Mouse (Mus musculus) MEL (cell line): ENCODE measurements around the gene Spats2. TPM values are rescaled to one million over a fixed set of nuclear protein-coding genes. Genes with fewer than 3 reads are reported as not detected.
A peak's percentile ranks its signal among the peaks of the same experiment; 100 is the strongest.

Experiments
- DNase-seq: peaks from one replicate; pipeline ENCODE4 v3.0.0; 2011; ENCODE audit warnings: low read depth, low spot score
- H3K27ac ChIP-seq: 2 replicates; pipeline ENCODE4 v1.5.1; 2012; ENCODE audit warnings: low read depth, mild to moderate bottlenecking, control low read depth, low read length, moderate library complexity; ENCODE audit not compliant: control insufficient read depth
- H3K27me3 ChIP-seq, 2 experiments: fragments of 150-350 bp in 1 of 2; sonication (generic) in 1 of 2; 2 replicates each; pipeline ENCODE4 v1.6.1; 2012; ENCODE audit warnings: low read length in 2 of 2, mild to moderate bottlenecking in 2 of 2, improper control_type of control experiment in 1 of 2, moderate library complexity in 1 of 2; ENCODE audit not compliant: insufficient read depth in 2 of 2, control insufficient read depth in 1 of 2
- H3K36me3 ChIP-seq, 2 experiments: 2 replicates each; pipeline ENCODE4 v1.6.1; 2012 to 2014; ENCODE audit warnings: low read length in 2 of 2, improper control_type of control experiment in 1 of 2, inconsistent platforms in 1 of 2, mild to moderate bottlenecking in 1 of 2; ENCODE audit not compliant: insufficient read depth in 2 of 2, control insufficient read depth in 1 of 2
- H3K4me1 ChIP-seq, 2 experiments: fragments of 150-350 bp in 1 of 2; sonication (generic) in 1 of 2; 2 replicates each; pipeline ENCODE4 v1.6.1; 2012; ENCODE audit warnings: low read length in 2 of 2, improper control_type of control experiment in 1 of 2, mild to moderate bottlenecking in 1 of 2; ENCODE audit not compliant: insufficient read depth in 2 of 2, control insufficient read depth in 1 of 2
- H3K4me3 ChIP-seq, 2 experiments: fragments of 150-350 bp in 1 of 2; sonication (generic) in 1 of 2; 2 replicates each; pipeline ENCODE4 v1.5.1; 2012; ENCODE audit warnings: low read depth in 2 of 2, low read length in 2 of 2, mild to moderate bottlenecking in 2 of 2, moderate library complexity in 2 of 2, control low read depth in 1 of 2, improper control_type of control experiment in 1 of 2; ENCODE audit not compliant: control insufficient read depth in 1 of 2, insufficient read depth in 1 of 2
- H3K79me2 ChIP-seq: 2 replicates; pipeline ENCODE4 v1.6.1; 2012; ENCODE audit warnings: mild to moderate bottlenecking, low read length, moderate library complexity; ENCODE audit not compliant: control insufficient read depth, poor library complexity, insufficient read depth
- H3K9ac ChIP-seq: 2 replicates; pipeline ENCODE4 v1.6.1; 2012; ENCODE audit warnings: low read depth, mild to moderate bottlenecking, control low read depth, low read length, moderate library complexity; ENCODE audit not compliant: control insufficient read depth, poor library complexity, severe bottlenecking
- H3K9me3 ChIP-seq: fragments of 150-350 bp; sonication (generic); replicated peaks from 2 replicates; pipeline ENCODE4 v1.6.1; 2012; ENCODE audit warnings: mild to moderate bottlenecking, low read length, improper control_type of control experiment, moderate library complexity; ENCODE audit not compliant: insufficient read depth
- BHLHE40 ChIP-seq: IDR thresholded peaks from 2 replicates; pipeline ENCODE4 v1.6.1; 2012; ENCODE audit warnings: low read depth, mild to moderate bottlenecking, inconsistent platforms, low read length, improper control_type of control experiment, borderline replicate concordance
- CHD1 ChIP-seq: IDR thresholded peaks from 2 replicates; pipeline ENCODE4 v1.6.1; 2012; ENCODE audit warnings: low read depth, mild to moderate bottlenecking, inconsistent platforms, low read length, improper control_type of control experiment
- CHD2 ChIP-seq: IDR thresholded peaks from 2 replicates; pipeline ENCODE4 v1.6.1; 2011; ENCODE audit warnings: low read length, improper control_type of control experiment
- E2F4 ChIP-seq: IDR thresholded peaks from 2 replicates; pipeline ENCODE4 v1.6.1; 2011; ENCODE audit warnings: low read depth, low read length, improper control_type of control experiment, borderline replicate concordance
- ELF1 ChIP-seq: IDR thresholded peaks from 2 replicates; pipeline ENCODE4 v1.6.1; 2014; ENCODE audit warnings: low read depth, mild to moderate bottlenecking, inconsistent platforms, low read length, improper control_type of control experiment, moderate library complexity
- EP300 ChIP-seq, 2 experiments: IDR thresholded peaks; 2 replicates each; pipeline ENCODE4 v1.6.1; 2011; ENCODE audit warnings: improper control_type of control experiment in 2 of 2, low read length in 2 of 2, low read depth in 1 of 2, mild to moderate bottlenecking in 1 of 2
- ETS1 ChIP-seq: IDR thresholded peaks from 2 replicates; pipeline ENCODE4 v1.6.1; 2012; ENCODE audit warnings: low read depth, mild to moderate bottlenecking, inconsistent platforms, low read length, improper control_type of control experiment, moderate library complexity
- JUND ChIP-seq: IDR thresholded peaks from 2 replicates; pipeline ENCODE4 v1.6.1; 2011; ENCODE audit warnings: low read depth, mild to moderate bottlenecking, improper control_type of control experiment, low read length
- KAT2A ChIP-seq: conservative IDR thresholded peaks from 2 replicates; pipeline ENCODE4 v1.6.1; 2012; ENCODE audit warnings: low read depth, low read length, improper control_type of control experiment, inconsistent platforms
- MAFK ChIP-seq: IDR thresholded peaks from 2 replicates; pipeline ENCODE4 v1.6.1; 2011; ENCODE audit warnings: low read depth, mild to moderate bottlenecking, low read length, improper control_type of control experiment, borderline replicate concordance
- MAZ ChIP-seq: IDR thresholded peaks from 2 replicates; pipeline ENCODE4 v1.6.1; 2012; ENCODE audit warnings: low read depth, mild to moderate bottlenecking, inconsistent platforms, low read length, improper control_type of control experiment
- MEF2A ChIP-seq: IDR thresholded peaks from 2 replicates; pipeline ENCODE4 v1.6.1; 2014; ENCODE audit warnings: low read depth, mild to moderate bottlenecking, inconsistent platforms, low read length, improper control_type of control experiment; ENCODE audit not compliant: poor library complexity, insufficient replicate concordance, severe bottlenecking; ENCODE audit errors: extremely low read depth
- MYB ChIP-seq: IDR thresholded peaks from 2 replicates; pipeline ENCODE4 v1.6.1; 2011; ENCODE audit warnings: mild to moderate bottlenecking, low read depth, low read length, improper control_type of control experiment
- MYC ChIP-seq: IDR thresholded peaks from 2 replicates; pipeline ENCODE4 v1.6.1; 2011; ENCODE audit warnings: low read depth, mild to moderate bottlenecking, low read length, improper control_type of control experiment, moderate library complexity
- NELFE ChIP-seq: IDR thresholded peaks from 2 replicates; pipeline ENCODE4 v1.6.1; 2011; ENCODE audit warnings: low read depth, low read length, improper control_type of control experiment
- NRF1 ChIP-seq: IDR thresholded peaks from 2 replicates; pipeline ENCODE4 v1.6.1; 2014; ENCODE audit warnings: low read depth, mild to moderate bottlenecking, inconsistent platforms, low read length, improper control_type of control experiment, moderate library complexity; ENCODE audit not compliant: poor library complexity, insufficient read depth, severe bottlenecking
- POLR2A ChIP-seq, 2 experiments: IDR thresholded peaks; 2 replicates each; pipeline ENCODE4 v1.6.1; 2011 to 2012; ENCODE audit warnings: low read length in 2 of 2, mild to moderate bottlenecking in 2 of 2, control low read depth in 1 of 2, improper control_type of control experiment in 1 of 2, low read depth in 1 of 2, moderate library complexity in 1 of 2; ENCODE audit not compliant: control insufficient read depth in 1 of 2, insufficient read depth in 1 of 2, poor library complexity in 1 of 2
- POLR2AphosphoS2 ChIP-seq: IDR thresholded peaks from 2 replicates; pipeline ENCODE4 v1.6.1; 2011; ENCODE audit warnings: low read length, improper control_type of control experiment
- POLR2AphosphoS5 ChIP-seq: IDR thresholded peaks from 2 replicates; pipeline ENCODE4 v1.6.1; 2012; ENCODE audit warnings: low read depth, borderline replicate concordance, mild to moderate bottlenecking, inconsistent platforms, low read length, moderate library complexity, mixed read lengths
- RAD21 ChIP-seq: IDR thresholded peaks from 2 replicates; pipeline ENCODE4 v1.6.1; 2011; ENCODE audit warnings: mild to moderate bottlenecking, low read depth, low read length, improper control_type of control experiment
- RCOR1 ChIP-seq: IDR thresholded peaks from 2 replicates; pipeline ENCODE4 v1.6.1; 2012; ENCODE audit warnings: low read depth, mild to moderate bottlenecking, inconsistent platforms, low read length, improper control_type of control experiment
- TBP ChIP-seq: IDR thresholded peaks from 2 replicates; pipeline ENCODE4 v1.8.0; 2011; ENCODE audit warnings: low read depth, low read length, improper control_type of control experiment
- UBTF ChIP-seq: IDR thresholded peaks from 2 replicates; pipeline ENCODE4 v1.6.1; 2012; ENCODE audit warnings: low read depth, mild to moderate bottlenecking, inconsistent platforms, low read length, improper control_type of control experiment, moderate library complexity, borderline replicate concordance; ENCODE audit not compliant: insufficient read depth
- USF1 ChIP-seq: IDR thresholded peaks from 2 replicates; pipeline ENCODE4 v1.6.1; 2014; ENCODE audit warnings: low read depth, mild to moderate bottlenecking, inconsistent platforms, low read length, improper control_type of control experiment, moderate library complexity
- USF2 ChIP-seq, 2 experiments: IDR thresholded peaks; 2 replicates each; pipeline ENCODE4 v1.6.1; 2011 to 2012; ENCODE audit warnings: improper control_type of control experiment in 2 of 2, low read length in 2 of 2, borderline replicate concordance in 1 of 2, inconsistent platforms in 1 of 2, low read depth in 1 of 2, mild to moderate bottlenecking in 1 of 2; ENCODE audit not compliant: insufficient read depth in 1 of 2
- ZC3H11A ChIP-seq: IDR thresholded peaks from 2 replicates; pipeline ENCODE4 v1.6.1; 2012; ENCODE audit warnings: low read depth, mild to moderate bottlenecking, inconsistent platforms, low read length, improper control_type of control experiment
- ZNF384 ChIP-seq: IDR thresholded peaks from 2 replicates; pipeline ENCODE4 v1.6.1; 2012; ENCODE audit warnings: low read depth, mild to moderate bottlenecking, inconsistent platforms, low read length, improper control_type of control experiment
- polyA plus RNA-seq, 2 experiments: library from polyadenylated mRNA; stranded (reverse) in 1 of 2; unstranded in 1 of 2; fragments of >175 nt in 1 of 2; fragments of >200 nt in 1 of 2; gene quantifications; 2 replicates each; pipeline versions ENCODE4 v1.2.1 to v1.2.4; 2012; ENCODE audit warnings: low replicate concordance in 2 of 2, low read depth in 1 of 2; ENCODE audit not compliant: insufficient read length in 2 of 2, insufficient read depth in 1 of 2, missing spikeins in 1 of 2
- total RNA-seq: library from RNA; depleted of rRNA; stranded (reverse); fragments of 300-350 nt; gene quantifications from 2 replicates; pipeline ENCODE4 v1.2.3, GENCODE M21; 2012

Spats2 gene
- total and polyA plus RNA-seq, 3 experiments: 8.2 to 24.5 TPM; not detected in 1

DNA sequence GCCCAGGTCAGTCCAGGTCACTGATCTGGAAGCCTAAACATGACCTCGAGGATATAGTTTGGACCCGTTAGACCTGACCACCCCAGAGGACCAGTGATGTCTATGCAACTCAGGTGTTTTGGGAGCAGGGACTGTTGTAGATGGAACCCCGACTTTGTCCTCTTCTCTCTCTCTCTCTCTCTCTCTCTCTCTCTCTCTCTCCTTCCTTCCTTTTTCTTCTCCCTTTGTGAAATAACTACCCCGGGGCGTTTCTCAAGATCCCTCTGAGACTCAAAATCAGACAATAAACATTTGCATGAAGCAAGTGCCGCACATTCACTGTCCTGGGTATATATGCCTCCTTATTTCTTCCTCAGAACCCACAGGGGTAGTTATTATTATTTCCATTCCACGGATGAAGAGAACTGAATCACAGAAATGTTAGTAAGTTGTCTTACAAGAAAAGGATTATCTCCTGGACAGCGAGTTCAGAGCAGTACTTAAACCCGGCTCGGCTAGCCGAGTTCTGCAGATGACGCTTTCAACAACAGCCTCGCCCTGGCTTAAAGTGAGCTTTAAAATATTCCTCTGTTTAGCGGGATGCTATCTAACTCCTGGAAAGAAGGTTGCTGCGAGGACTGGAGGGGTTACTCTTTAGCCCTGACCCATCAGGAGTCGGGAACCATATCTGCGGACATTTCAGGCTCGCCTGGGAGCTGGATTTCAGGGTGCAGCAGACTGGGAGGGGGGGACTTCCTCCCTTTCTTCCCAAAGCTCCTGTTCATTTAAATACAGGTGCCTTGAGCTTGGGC lies 97.3 kb downstream of the Spats2 start:
- H3K27ac ChIP-seq: peak overlapping the region; percentile 26
- H3K36me3 ChIP-seq: peaks cover 0 to 8% of the 10 kb centered on the region in 2 experiments; a peak in 2 of 4 replicates
- H3K9ac ChIP-seq: peak overlapping the region; percentile 75
- peaks cover 1% of the 10 kb centered on the region; the same call in 1 of the 2 replicates for H3K79me2 ChIP-seq
- DNase-seq: peak; percentile 60
- peak overlapping the region; percentile 56 to 72 for H3K4me3 ChIP-seq
- TF ChIP-seq JUND: peak; percentile 85; the same call in 1 of the 2 replicates
- TF ChIP-seq NELFE: no peak
- no peaks in the 10 kb centered on the region for H3K9me3 ChIP-seq
- H3K27me3 ChIP-seq: peaks cover 7 to 17% of the 10 kb centered on the region in 2 experiments
- peaks cover 3 to 12% of the 10 kb centered on the region in 2 experiments; a peak in 3 of 4 replicates for H3K4me1 ChIP-seq

GRCm38 (mm10) chr15:99223585-99224207 lies 98.0 kb downstream of the Spats2 start:
- H3K27me3 ChIP-seq: peaks cover 7 to 17% of the 10 kb centered on the region in 2 experiments
- peak overlapping the region; percentile 75 for H3K9ac ChIP-seq
- H3K79me2 ChIP-seq: peaks cover 1% of the 10 kb centered on the region; the same call in 1 of the 2 replicates
- H3K36me3 ChIP-seq: peaks cover 0 to 8% of the 10 kb centered on the region in 2 experiments; a peak in 2 of 4 replicates
- H3K4me1 ChIP-seq: peaks cover 3 to 12% of the 10 kb centered on the region in 2 experiments; a peak in 3 of 4 replicates
- peak overlapping the region; percentile 56 to 72 for H3K4me3 ChIP-seq
- peak overlapping the region; percentile 52 for H3K27ac ChIP-seq
- H3K9me3 ChIP-seq: no peaks in the 10 kb centered on the region
- DNase-seq: peak; percentile 78
- TF ChIP-seq BHLHE40 (no peak), EP300 (IDR thresholded peaks at IDR 0.05; ENCODE audit: low read depth in 1 of 2, low read length in 2 of 2) (no peak), CHD2 (no peak), POLR2AphosphoS2 (no peak), MAZ (no peak), POLR2A (IDR thresholded peaks at IDR 0.05; ENCODE audit: control insufficient read depth in 1 of 2, insufficient read depth in 1 of 2, low read depth in 1 of 2, low read length in 2 of 2, poor library complexity in 1 of 2) (0 out of 4 replicates have a peak, but pooled peaks of 1 of the 2 experiments have one; percentile 2), ZNF384 (no peak), USF2 (IDR thresholded peaks at IDR 0.05; ENCODE audit: borderline replicate concordance in 1 of 2, insufficient read depth in 1 of 2, low read depth in 1 of 2, low read length in 2 of 2) (no peak), RAD21 (no peak), ETS1 (no peak), MAFK (no peak), KAT2A (no peak), TBP (0 out of 2 replicates have a peak, but pooled peaks have one; percentile 27), ELF1 (no peak), NELFE (peak; percentile 42), ZC3H11A (no peak), RCOR1 (no peak), POLR2AphosphoS5 (no peak), MYB (no peak), MYC (no peak), MEF2A (no peak), NRF1 (no peak), UBTF (0 out of 2 replicates have a peak, but pooled peaks have one; percentile 51), CHD1 (no peak; the same call in 1 of the 2 replicates), E2F4 (no peak; the same call in 1 of the 2 replicates), USF1 (no peak)
